Mouse (Mus musculus) liver, embryonic 16.5 days (tissue): Measurements from ENCODE around the gene Naa38. TPM values are rescaled to one million over a fixed set of nuclear protein-coding genes. Genes with fewer than 3 reads are reported as not detected.
A peak's percentile ranks its signal among the peaks of the same experiment; 100 is the strongest.
"Not testable (repeated sequence)": the region's sequence is repeated elsewhere in the genome, so short reads cannot be mapped to it uniquely, and the experiment has no call there.

Experiments used
- ATAC-seq: fragments of 200-750 bp; cut with Nextera tagmentation; 2 replicates; pipeline ENCODE4 v1.8.0; 2017; ENCODE audit warnings: low read depth, mild to moderate bottlenecking, moderate number of reproducible peaks, moderate library complexity
- H3K27ac ChIP-seq: fragments of 300-500 bp; sonication (generic); 2 replicates; pipeline ENCODE4 v1.5.1; 2014; ENCODE audit warnings: mild to moderate bottlenecking, low read length
- H3K27me3 ChIP-seq: fragments of 300-500 bp; sonication (generic); 2 replicates; pipeline ENCODE4 v1.6.1; 2014; ENCODE audit warnings: low read depth, low read length, mixed read lengths; ENCODE audit not compliant: control insufficient read depth, insufficient read depth
- H3K36me3 ChIP-seq: fragments of 300-500 bp; sonication (generic); 2 replicates; pipeline ENCODE4 v1.6.1; 2014; ENCODE audit warnings: mild to moderate bottlenecking; ENCODE audit not compliant: control insufficient read depth, insufficient read depth
- H3K4me1 ChIP-seq: fragments of 300-500 bp; sonication (generic); 2 replicates; pipeline ENCODE4 v1.6.1; 2014; ENCODE audit warnings: low read depth, low read length, mixed read lengths; ENCODE audit not compliant: control insufficient read depth
- H3K4me2 ChIP-seq: fragments of 300-500 bp; sonication (generic); 2 replicates; pipeline ENCODE4 v1.6.1; 2014; ENCODE audit warnings: low read depth, low read length, mixed read lengths
- H3K4me3 ChIP-seq: fragments of 300-500 bp; sonication (generic); 2 replicates; pipeline ENCODE4 v1.5.1; 2014; ENCODE audit warnings: low read depth, mild to moderate bottlenecking, low read length
- H3K9ac ChIP-seq: fragments of 300-500 bp; sonication (generic); 2 replicates; pipeline ENCODE4 v1.6.1; 2014; ENCODE audit warnings: low read depth, low read length
- H3K9me3 ChIP-seq: fragments of 300-500 bp; sonication (generic); replicated peaks from 2 replicates; pipeline ENCODE4 v1.6.1; 2016; ENCODE audit warnings: low read length; ENCODE audit not compliant: control insufficient read depth
- WGBS: fragments of 180-500 bp; shearing (Covaris S2); extraction: QIAGEN DNeasy Blood & Tissue Kit; methylation state at CpG from one replicate; pipeline ENCODE4 v1.1.7; 2014; ENCODE audit not compliant: insufficient replicate concordance; 5-methylcytosine and 5-hydroxymethylcytosine counted together
- polyA plus RNA-seq: library from polyadenylated mRNA; unstranded; fragments of >200 nt; fragmentation: Nextera tagmentation; extraction: Ambion mirVana; gene quantifications from 2 replicates; pipeline ENCODE4 v1.2.1, GENCODE M21; 2015

Gene Naa38
- 73.4 and 76.8 TPM in 2 replicates for polyA plus RNA-seq

DNA sequence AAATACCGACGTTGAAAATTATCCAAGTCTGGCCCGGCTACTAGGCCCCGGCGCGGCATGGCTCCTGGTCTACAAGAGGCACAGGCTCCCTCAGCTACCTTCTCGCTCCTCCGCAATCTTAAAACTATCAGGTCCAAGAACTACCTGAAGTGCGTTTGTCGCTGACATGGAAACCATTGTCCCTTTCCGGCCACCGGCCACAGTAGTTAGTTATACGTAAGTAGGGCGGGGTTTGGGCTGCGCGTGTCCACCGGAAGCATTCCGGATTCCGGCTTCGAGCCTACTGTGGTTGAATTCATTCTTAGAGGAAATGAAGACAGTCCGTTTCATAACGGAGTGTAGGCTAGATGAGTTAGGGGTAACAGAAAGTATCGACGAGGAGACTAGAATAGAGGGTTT, at the start of gene Naa38, which contains the start of gene Cyb5d1:
Gene Naa38 (plus strand): TSS at position 253 of the 399 bp plus-strand sequence.
Gene Cyb5d1 (minus strand): TSS at position 397 of the 399 bp plus-strand sequence.
- not testable (repeated sequence) for H3K36me3 ChIP-seq, H3K9me3 ChIP-seq, H3K27me3 ChIP-seq
- H3K4me3 ChIP-seq, result peak within 1 kb of the TSS; percentile 83
- 0% methylated on average over 20 of the region's 24 CpGs for WGBS
- peak within 1 kb of the TSS; percentile 97 for H3K27ac ChIP-seq
- H3K9ac ChIP-seq, result peak within 1 kb of the TSS; percentile 96
- H3K4me2 ChIP-seq, result peak within 1 kb of the TSS; percentile 90
- ATAC-seq, result peak; percentile 79
- peaks cover 31% of the 10 kb centered on the region for H3K4me1 ChIP-seq

DNA sequence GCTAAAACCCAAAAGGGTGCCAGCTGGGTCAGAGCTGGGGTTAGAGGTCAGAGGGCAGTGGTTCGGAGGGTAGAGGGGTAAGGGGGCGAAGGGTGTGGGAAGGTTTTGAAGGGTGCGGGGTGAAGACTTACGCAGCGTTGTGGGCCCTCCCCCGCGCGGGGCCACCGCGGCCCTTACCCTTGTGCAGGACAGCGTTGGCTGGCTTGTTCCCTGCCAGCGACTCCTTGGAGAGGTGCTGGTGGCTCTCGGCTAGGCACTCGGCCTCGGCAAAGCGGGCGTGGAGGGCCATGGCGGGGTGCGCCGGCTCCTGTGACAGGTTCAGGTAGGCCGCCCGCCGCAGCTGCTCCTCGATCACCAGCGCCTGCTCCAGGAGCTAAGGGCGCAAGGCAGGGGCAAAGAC, 48.8 kb upstream of the Naa38 start:
- no peak overlapping the region for H3K4me3 ChIP-seq
- H3K27ac ChIP-seq, result no peak overlapping the region
- no peaks in the 10 kb centered on the region for H3K9me3 ChIP-seq
- 83% methylated on average over 26 of the region's 26 CpGs for WGBS
- no peak overlapping the region for H3K4me2 ChIP-seq
- no peak overlapping the region for H3K9ac ChIP-seq
- no peak for ATAC-seq
- H3K36me3 ChIP-seq, result no peaks in the 10 kb centered on the region; the same call in 1 of the 2 replicates
- H3K4me1 ChIP-seq, result no peaks in the 10 kb centered on the region
- H3K27me3 ChIP-seq, result peaks cover under 1% of the 10 kb centered on the region

DNA sequence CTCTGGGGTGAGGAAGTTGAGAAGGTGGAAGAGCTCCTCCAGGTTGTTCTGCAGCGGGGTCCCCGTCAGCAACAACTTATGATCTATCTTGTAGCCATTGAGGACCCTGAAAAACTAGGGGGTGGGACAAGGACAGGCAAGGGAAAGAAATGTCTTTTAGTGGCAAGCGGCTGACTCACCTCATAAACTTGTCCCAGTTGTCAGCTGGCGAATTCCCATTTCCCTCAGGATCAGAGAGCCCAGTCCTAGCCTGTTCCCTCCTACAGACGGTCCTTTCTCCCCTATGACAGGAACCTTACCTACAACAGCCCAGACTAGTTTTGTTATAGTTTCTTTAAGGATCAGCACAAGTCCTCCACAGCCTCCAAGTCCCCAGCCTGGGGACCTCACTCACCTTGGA, 38.7 kb upstream of the Naa38 start:
- 0 out of 2 replicates have a peak, but pooled peaks cover 3% of the 10 kb centered on the region for H3K36me3 ChIP-seq
- ATAC-seq, result no peak
- 78% methylated on average over 5 of the region's 5 CpGs for WGBS

DNA sequence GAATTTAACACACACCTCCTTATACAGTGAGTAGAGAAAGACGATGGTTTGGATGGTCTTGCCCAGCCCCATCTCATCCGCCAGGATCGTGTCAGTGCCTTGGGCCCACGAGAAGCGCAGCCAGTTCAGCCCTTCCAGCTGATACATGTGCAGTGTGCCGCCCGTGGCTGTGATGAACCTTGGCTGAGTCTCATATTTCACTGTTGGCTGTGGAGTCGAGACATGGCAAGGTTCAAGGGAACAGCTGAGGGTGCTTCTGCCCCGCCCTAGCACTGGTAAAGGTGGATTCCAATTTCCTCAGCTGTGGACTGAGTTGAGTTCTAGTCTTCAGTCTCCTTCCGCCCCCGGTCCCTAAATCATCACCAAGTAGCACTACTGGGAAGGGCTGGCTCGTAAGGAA, 37.6 kb upstream of the Naa38 start:
- H3K9ac ChIP-seq, result no peak overlapping the region
- H3K4me2 ChIP-seq, result no peak overlapping the region
- WGBS, result 76% methylated on average over 12 of the region's 12 CpGs
- no peaks in the 10 kb centered on the region for H3K9me3 ChIP-seq
- H3K27me3 ChIP-seq, result no peaks in the 10 kb centered on the region
- H3K4me3 ChIP-seq, result no peak overlapping the region
- ATAC-seq, result no peak
- H3K4me1 ChIP-seq, result no peaks in the 10 kb centered on the region
- no peak overlapping the region for H3K27ac ChIP-seq
- H3K36me3 ChIP-seq, result 0 out of 2 replicates have a peak, but pooled peaks cover 3% of the 10 kb centered on the region

More for the DNA sequence above, 38.7 kb upstream of the Naa38 start:
- Histone ChIP-seq H3K9me3 (no peaks in the 10 kb centered on the region), H3K4me3 (no peak overlapping the region), H3K9ac (no peak overlapping the region), H3K27me3 (no peaks in the 10 kb centered on the region), H3K27ac (no peak overlapping the region), H3K4me1 (no peaks in the 10 kb centered on the region), H3K4me2 (no peak overlapping the region)

DNA sequence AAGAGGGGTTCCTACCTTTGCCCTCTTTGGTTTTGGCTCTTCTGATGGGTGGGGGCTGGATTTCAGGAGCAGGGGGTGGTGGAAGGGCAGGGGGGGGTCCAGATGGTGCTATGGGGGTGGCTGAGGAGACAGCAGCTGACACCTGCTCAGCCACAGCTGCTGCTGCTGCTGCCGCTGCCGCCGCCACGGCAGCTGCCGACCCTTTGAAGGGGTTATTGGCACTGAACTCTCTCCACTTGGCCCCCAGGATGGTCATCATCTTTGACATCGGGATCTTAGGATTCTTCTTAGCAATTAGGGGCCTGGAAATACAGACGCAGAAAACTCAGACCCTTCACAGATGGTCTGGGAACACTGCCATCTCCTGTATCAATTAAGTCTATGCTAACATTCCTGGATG, 33.3 kb upstream of the Naa38 start:
- 82% methylated on average over 7 of the region's 7 CpGs for WGBS
- Histone ChIP-seq H3K4me1 (peaks cover 17% of the 10 kb centered on the region), H3K4me3 (no peak overlapping the region), H3K9ac (no peak overlapping the region), H3K27me3 (peaks cover 12% of the 10 kb centered on the region), H3K27ac (no peak overlapping the region), H3K9me3 (no peaks in the 10 kb centered on the region), H3K4me2 (no peak overlapping the region), H3K36me3 (no peaks in the 10 kb centered on the region)
- ATAC-seq, result no peak

DNA sequence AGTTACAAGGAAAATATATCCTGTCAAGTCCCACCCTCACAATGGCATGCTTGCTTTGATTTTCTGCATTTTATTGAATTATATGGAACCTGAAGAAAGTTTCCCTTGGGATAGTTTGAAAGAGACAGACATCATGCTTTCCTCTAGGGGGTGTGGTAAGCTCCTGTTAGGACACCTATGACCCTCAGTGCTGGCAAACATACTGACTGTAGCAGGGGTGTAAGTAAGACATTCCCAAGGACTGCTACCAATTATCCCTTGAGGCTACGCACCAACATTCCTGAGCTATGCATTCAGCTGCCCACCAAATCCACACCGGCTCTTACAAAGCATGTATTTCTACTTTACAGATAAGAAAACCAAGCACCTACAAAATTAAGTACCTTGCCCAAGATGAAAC, 32.8 kb upstream of the Naa38 start:
- WGBS, result 88% methylated on average over 2 of the region's 2 CpGs
- Histone ChIP-seq H3K36me3 (no peaks in the 10 kb centered on the region), H3K9ac (no peak overlapping the region), H3K4me1 (peaks cover 21% of the 10 kb centered on the region), H3K4me3 (no peak overlapping the region), H3K27ac (no peak overlapping the region), H3K4me2 (no peak overlapping the region), H3K27me3 (peaks cover 17% of the 10 kb centered on the region), H3K9me3 (no peaks in the 10 kb centered on the region)
- no peak for ATAC-seq

DNA sequence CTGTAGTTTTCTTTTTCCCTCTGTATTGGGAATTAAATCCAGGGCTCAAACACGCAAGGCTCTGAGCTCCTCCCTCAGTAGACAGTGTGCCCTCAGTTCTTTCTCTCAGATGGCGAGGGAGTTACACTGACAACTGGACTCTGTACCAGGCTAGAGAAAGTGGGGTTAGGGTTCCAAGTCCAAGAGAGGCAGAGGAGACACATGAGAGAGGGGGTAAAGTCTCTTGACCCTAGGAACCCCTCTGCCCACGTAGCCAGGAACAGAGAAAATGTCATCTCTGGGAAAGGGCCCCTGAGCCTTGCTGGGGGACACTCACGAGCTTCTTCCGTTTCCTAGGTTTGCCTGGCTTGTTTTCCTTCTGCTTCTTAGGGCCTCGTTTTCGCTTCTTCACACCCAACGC, 30.9 kb upstream of the Naa38 start:
- H3K4me1 ChIP-seq, result peaks cover 30% of the 10 kb centered on the region
- H3K9ac ChIP-seq, result no peak overlapping the region
- ATAC-seq, result peak; percentile 55
- 49% methylated on average over 8 of the region's 8 CpGs for WGBS
- peak overlapping the region; percentile 59 for H3K27ac ChIP-seq
- H3K36me3 ChIP-seq, result no peaks in the 10 kb centered on the region
- peak overlapping the region; percentile 14 for H3K4me3 ChIP-seq
- peaks cover 34% of the 10 kb centered on the region for H3K27me3 ChIP-seq
- no peaks in the 10 kb centered on the region for H3K9me3 ChIP-seq
- H3K4me2 ChIP-seq, result peak overlapping the region; percentile 10; the same call in 1 of the 2 replicates

DNA sequence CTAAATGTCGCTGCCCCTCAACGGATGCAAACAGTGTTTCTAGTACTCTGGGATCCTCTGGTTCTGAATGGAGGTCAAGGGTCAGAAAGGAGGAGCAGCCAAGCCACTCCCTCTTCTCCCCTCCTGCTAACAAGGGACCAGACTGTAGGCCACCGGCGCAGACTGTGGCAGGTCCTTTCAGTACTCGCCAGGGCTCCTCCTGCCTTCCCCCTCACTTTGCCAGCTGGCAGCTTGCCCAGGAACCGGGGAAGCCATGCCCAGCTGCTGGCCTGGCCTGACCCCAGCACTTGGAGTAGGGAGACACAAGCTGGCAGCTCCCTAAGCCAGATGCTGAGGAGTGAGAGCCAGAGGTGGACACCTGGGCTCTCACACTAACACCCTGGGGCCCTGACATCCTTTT, 30.4 kb upstream of the Naa38 start:
- ATAC-seq, result peak; percentile 63
- H3K27ac ChIP-seq, result peak overlapping the region; percentile 59
- WGBS, result 25% methylated on average over 6 of the region's 6 CpGs

DNA sequence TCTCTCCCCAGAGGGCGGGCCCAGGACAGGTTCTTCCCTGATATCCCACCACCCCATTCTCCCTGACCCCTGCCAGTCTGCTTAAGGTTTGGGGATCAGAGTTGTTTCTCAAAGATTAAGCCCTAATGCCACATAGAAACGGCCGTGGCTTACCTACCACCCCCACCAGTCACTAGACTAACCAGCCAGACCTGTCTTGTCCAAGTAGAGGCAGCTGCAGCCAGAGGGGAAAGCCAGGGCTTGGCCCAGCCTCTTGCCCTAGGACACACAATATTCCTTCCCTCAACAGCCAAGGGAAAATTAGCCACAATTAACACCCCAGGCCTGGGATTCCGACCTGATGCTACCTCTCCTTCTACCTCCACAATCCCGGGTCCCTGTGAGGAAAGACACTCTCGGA, 29.6 kb upstream of the Naa38 start:
- peaks cover 43% of the 10 kb centered on the region for H3K27me3 ChIP-seq
- H3K4me2 ChIP-seq, result peak overlapping the region; percentile 89
- peak overlapping the region; percentile 53; the same call in 1 of the 2 replicates for H3K9ac ChIP-seq
- H3K4me3 ChIP-seq, result no peak overlapping the region; the same call in 1 of the 2 replicates
- peaks cover 32% of the 10 kb centered on the region for H3K4me1 ChIP-seq
- no peak for ATAC-seq
- H3K27ac ChIP-seq, result peak overlapping the region; percentile 58
- H3K36me3 ChIP-seq, result no peaks in the 10 kb centered on the region
- 44% methylated on average over 6 of the region's 6 CpGs for WGBS
- H3K9me3 ChIP-seq, result no peaks in the 10 kb centered on the region

More for the DNA sequence above, 30.4 kb upstream of the Naa38 start:
- Histone ChIP-seq H3K27me3 (peaks cover 39% of the 10 kb centered on the region), H3K4me1 (peaks cover 30% of the 10 kb centered on the region), H3K4me3 (peak overlapping the region; percentile 14), H3K9ac (no peak overlapping the region), H3K9me3 (no peaks in the 10 kb centered on the region), H3K4me2 (peak overlapping the region; percentile 10; the same call in 1 of the 2 replicates), H3K36me3 (no peaks in the 10 kb centered on the region)
